Mouse (Mus musculus): ENCODE measurements around the gene Gba. TPM values are rescaled to one million over a fixed set of nuclear protein-coding genes. Genes with fewer than 3 reads are reported as not detected.

Gba gene
- polyA plus RNA-seq, 1 experiment from 2014 or later, result 47.8 TPM

MicroRNAs within 50 kb of the gene (microRNA counts, 519-probe panel; counts per million panel counts)
- 5,142 counts per million, percentile 54 among the panel's probes with 10 or more counts for microRNA mmu-miR-92b

Small RNA genes within 50 kb of the gene (microRNA-seq; reads per million reads assigned to microRNA genes)
- 4,459 reads per million, percentile 90 among the genes with 10 or more reads in this experiment for gene Mir92b

Other genes starting within 250 kb of the Gba start
- 90.1 and 107 TPM in 2 replicates for gene Rusc1, start 109.6 kb upstream of the Gba start, polyA plus RNA-seq (2014; fragmentation: Nextera tagmentation; extraction: Ambion mirVana)
- gene Gm43738, start 101.8 kb upstream of the Gba start, polyA plus RNA-seq (2014; fragmentation: Nextera tagmentation; extraction: Ambion mirVana), result not detected in 2 replicates
- 364 and 475 TPM in 2 replicates for gene Fdps, start 101.0 kb upstream of the Gba start, polyA plus RNA-seq (2014; fragmentation: Nextera tagmentation; extraction: Ambion mirVana)
- 0.07 and 0.29 TPM in 2 replicates for gene Pklr, start 66.8 kb upstream of the Gba start, polyA plus RNA-seq (2014; fragmentation: Nextera tagmentation; extraction: Ambion mirVana)
- 23.6 and 30.7 TPM in 2 replicates for gene Hcn3, start 42.7 kb upstream of the Gba start, polyA plus RNA-seq (2014; fragmentation: Nextera tagmentation; extraction: Ambion mirVana)
- 22.0 and 24.6 TPM in 2 replicates for gene Clk2, start 38.1 kb upstream of the Gba start, polyA plus RNA-seq (2014; fragmentation: Nextera tagmentation; extraction: Ambion mirVana)
- gene Scamp3, start 25.5 kb upstream of the Gba start, polyA plus RNA-seq (2014; fragmentation: Nextera tagmentation; extraction: Ambion mirVana), result 104 and 123 TPM in 2 replicates
- 25.0 and 25.3 TPM in 2 replicates for gene Fam189b, start 19.8 kb upstream of the Gba start, polyA plus RNA-seq (2014; fragmentation: Nextera tagmentation; extraction: Ambion mirVana)
- 46.0 and 47.6 TPM in 2 replicates for gene Thbs3, start 12.3 kb downstream of the Gba start, polyA plus RNA-seq (2014; fragmentation: Nextera tagmentation; extraction: Ambion mirVana)
- 144 and 151 TPM in 2 replicates for gene Mtx1, start 24.2 kb downstream of the Gba start, polyA plus RNA-seq (2014; fragmentation: Nextera tagmentation; extraction: Ambion mirVana)
- gene Muc1, start 26.1 kb downstream of the Gba start, polyA plus RNA-seq (2014; fragmentation: Nextera tagmentation; extraction: Ambion mirVana), result 2.1 and 2.4 TPM in 2 replicates
- gene Krtcap2, start 43.0 kb downstream of the Gba start, polyA plus RNA-seq (2014; fragmentation: Nextera tagmentation; extraction: Ambion mirVana), result 199 and 237 TPM in 2 replicates
- 63.4 and 71.8 TPM in 2 replicates for gene Trim46, start 43.4 kb downstream of the Gba start, polyA plus RNA-seq (2014; fragmentation: Nextera tagmentation; extraction: Ambion mirVana)
- 71.6 and 84.1 TPM in 2 replicates for gene Dpm3, start 56.4 kb downstream of the Gba start, polyA plus RNA-seq (2014; fragmentation: Nextera tagmentation; extraction: Ambion mirVana)
- 35.3 and 38.1 TPM in 2 replicates for gene Slc50a1, start 67.6 kb downstream of the Gba start, polyA plus RNA-seq (2014; fragmentation: Nextera tagmentation; extraction: Ambion mirVana)
- gene Efna1, start 78.2 kb downstream of the Gba start, polyA plus RNA-seq (2014; fragmentation: Nextera tagmentation; extraction: Ambion mirVana), result 5.2 and 8.7 TPM in 2 replicates
- 31.1 and 43.4 TPM in 2 replicates for gene Efna3, start 120.0 kb downstream of the Gba start, polyA plus RNA-seq (2014; fragmentation: Nextera tagmentation; extraction: Ambion mirVana)
- gene Efna4, start 135.1 kb downstream of the Gba start, polyA plus RNA-seq (2014; fragmentation: Nextera tagmentation; extraction: Ambion mirVana), result 5.6 and 5.9 TPM in 2 replicates
- 32.2 and 36.2 TPM in 2 replicates for gene Adam15, start 147.1 kb downstream of the Gba start, polyA plus RNA-seq (2014; fragmentation: Nextera tagmentation; extraction: Ambion mirVana)
- 0.14 and 0.36 TPM in 2 replicates for gene Dcst2, start 159.0 kb downstream of the Gba start, polyA plus RNA-seq (2014; fragmentation: Nextera tagmentation; extraction: Ambion mirVana)
- gene Dcst1, start 162.3 kb downstream of the Gba start, polyA plus RNA-seq (2014; fragmentation: Nextera tagmentation; extraction: Ambion mirVana), result 0.54 and 0.55 TPM in 2 replicates
- 0.42 and 0.47 TPM in 2 replicates for gene Zbtb7b, start 191.8 kb downstream of the Gba start, polyA plus RNA-seq (2014; fragmentation: Nextera tagmentation; extraction: Ambion mirVana)
- 0.53 TPM in 1 of 2 replicates, not detected in the other for gene Lenep, start 199.9 kb downstream of the Gba start, polyA plus RNA-seq (2014; fragmentation: Nextera tagmentation; extraction: Ambion mirVana)
- gene Flad1, start 208.9 kb downstream of the Gba start, polyA plus RNA-seq (2014; fragmentation: Nextera tagmentation; extraction: Ambion mirVana), result 34.8 and 34.9 TPM in 2 replicates
- gene Cks1b, start 215.5 kb downstream of the Gba start, polyA plus RNA-seq (2014; fragmentation: Nextera tagmentation; extraction: Ambion mirVana), result 103 and 115 TPM in 2 replicates
- gene Shc1, start 215.5 kb downstream of the Gba start, polyA plus RNA-seq (2014; fragmentation: Nextera tagmentation; extraction: Ambion mirVana), result 5.9 and 10.2 TPM in 2 replicates
- gene Pygo2, start 227.3 kb downstream of the Gba start, polyA plus RNA-seq (2014; fragmentation: Nextera tagmentation; extraction: Ambion mirVana), result 43.4 and 50.6 TPM in 2 replicates
- 7.6 and 9.7 TPM in 2 replicates for gene Pbxip1, start 233.8 kb downstream of the Gba start, polyA plus RNA-seq (2014; fragmentation: Nextera tagmentation; extraction: Ambion mirVana)

Measured in midbrain, embryonic 14.5 days (tissue).